Mouse (Mus musculus) mesoderm, embryonic 11.5 days (tissue): Measurements from ENCODE around the gene Stim1.

Experiments
- DNase-seq: peaks from one replicate; pipeline ENCODE4 v3.0.0-alpha.2; 2012; ENCODE audit warnings: low read depth, low spot score

Stim1 gene

GRCm38 (mm10) chr7:102267601-102268394, at the start of gene Stim1:
TSS of gene Stim1 (plus strand) at chr7:102267806.
- DNase-seq: peak; percentile 55

GRCm38 (mm10) chr7:102221899-102222298, 45.7 kb upstream of the Stim1 start:
- no peak for DNase-seq

GRCm38 (mm10) chr7:102222336-102222735, 45.3 kb upstream of the Stim1 start:
- peak; percentile 57 for DNase-seq

GRCm38 (mm10) chr7:102222830-102223556, 44.6 kb upstream of the Stim1 start:
- peak; percentile 65 for DNase-seq

- no peak for DNase-seq
Observed at GRCm38 (mm10) chr7:102223883-102224738, 43.5 kb upstream of the Stim1 start.

- no peak for DNase-seq
Observed at GRCm38 (mm10) chr7:102226051-102226450, 41.6 kb upstream of the Stim1 start.

- no peak for DNase-seq
Observed at GRCm38 (mm10) chr7:102228049-102228670, 39.4 kb upstream of the Stim1 start.

GRCm38 (mm10) chr7:102229814-102230213, 37.8 kb upstream of the Stim1 start:
- no peak for DNase-seq

GRCm38 (mm10) chr7:102233059-102233458, 34.5 kb upstream of the Stim1 start:
- DNase-seq: no peak

- no peak for DNase-seq
Observed at GRCm38 (mm10) chr7:102238686-102239286, 28.8 kb upstream of the Stim1 start.

GRCm38 (mm10) chr7:102239591-102239990, 28.0 kb upstream of the Stim1 start:
- no peak for DNase-seq

- DNase-seq: no peak
Observed at GRCm38 (mm10) chr7:102242371-102242770, 25.2 kb upstream of the Stim1 start.

GRCm38 (mm10) chr7:102242917-102243316, 24.7 kb upstream of the Stim1 start:
- no peak for DNase-seq

- no peak for DNase-seq
Observed at GRCm38 (mm10) chr7:102243870-102244269, 23.7 kb upstream of the Stim1 start.

- DNase-seq: no peak
Observed at GRCm38 (mm10) chr7:102244782-102245535, 22.6 kb upstream of the Stim1 start.

- no peak for DNase-seq
Observed at GRCm38 (mm10) chr7:102245775-102246174, 21.8 kb upstream of the Stim1 start.

- no peak for DNase-seq
Observed at GRCm38 (mm10) chr7:102246265-102246664, 21.3 kb upstream of the Stim1 start.

- DNase-seq: no peak
Observed at GRCm38 (mm10) chr7:102246956-102247797, 20.4 kb upstream of the Stim1 start.

- no peak for DNase-seq
Observed at GRCm38 (mm10) chr7:102248691-102249404, 18.8 kb upstream of the Stim1 start.
